Mouse (Mus musculus): Measurements from ENCODE around the gene Traf1.

- no peak for TF ChIP-seq CTCF (IDR thresholded peaks at IDR 0.05)
- TF ChIP-seq POLR2A (IDR thresholded peaks at IDR 0.05; ENCODE audit: insufficient read depth, low read depth, low read length), result no peak
- TF ChIP-seq EP300 (IDR thresholded peaks at IDR 0.05; ENCODE audit: insufficient read depth, low read depth, low read length), result no peak
These were observed 61.2 kb downstream of the Traf1 start for GRCm38 (mm10) chr2:34900412-34900811.

Measured in heart, adult 2 months (tissue).